Mouse (Mus musculus): Measurements from ENCODE around the gene Mtif3. TPM values are rescaled to one million over a fixed set of nuclear protein-coding genes. Genes with fewer than 3 reads are reported as not detected.
A peak's percentile ranks its signal among the peaks of the same experiment; 100 is the strongest.
"Not testable (repeated sequence)": the region's sequence is repeated elsewhere in the genome, so short reads cannot be mapped to it uniquely, and the experiment has no call there.

Mtif3 gene
- polyA plus RNA-seq, 1 experiment from 2014 or later: 20.1 TPM

DNA sequence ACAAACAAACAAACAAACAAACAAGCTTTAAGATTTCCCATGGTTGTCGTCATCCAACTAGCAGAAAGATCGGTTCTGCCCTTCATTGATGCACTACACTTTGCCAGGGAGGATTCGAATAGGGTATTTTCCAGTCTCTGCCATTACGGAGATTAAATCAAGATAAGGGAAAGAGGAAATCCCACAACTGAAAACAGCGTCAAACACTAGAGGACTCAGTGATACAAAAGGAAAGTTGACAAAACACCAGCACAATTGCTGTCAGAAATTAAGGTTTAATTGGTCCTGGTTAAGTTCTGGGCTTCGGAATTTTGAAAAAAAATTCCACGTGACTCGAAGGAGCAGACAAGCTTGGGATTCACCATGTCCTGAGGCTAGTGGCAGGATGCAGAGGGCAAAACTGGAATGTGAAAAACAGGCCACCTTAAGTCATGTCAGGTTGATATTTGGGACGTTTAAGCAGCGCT, 15.5 kb downstream of the Mtif3 start:
- 17% methylated on average over 10 of the region's 10 CpGs for WGBS
- H3K36me3 ChIP-seq: peaks cover 26% of the 10 kb centered on the region

DNA sequence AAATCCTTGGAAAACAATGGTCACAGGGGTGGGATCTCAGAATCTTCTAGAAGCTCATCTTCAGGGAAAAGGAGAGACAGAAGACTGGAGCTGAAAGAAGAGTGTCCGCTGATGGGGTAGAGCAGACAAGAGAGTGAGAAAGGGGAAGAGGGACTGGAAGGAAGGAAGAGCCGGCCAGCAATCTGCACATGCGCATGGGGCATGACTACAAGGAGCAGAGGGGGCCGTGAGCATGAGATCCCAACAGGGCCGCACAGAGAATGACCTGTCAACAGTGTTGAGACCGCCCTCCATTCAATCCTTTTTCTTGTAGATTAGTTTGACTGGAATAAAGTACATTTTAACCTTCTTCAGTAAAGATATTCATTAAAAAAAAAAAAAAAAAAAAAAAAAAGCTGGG, 16.1 kb downstream of the Mtif3 start:
- WGBS: 83% methylated on average over 6 of the region's 6 CpGs
- no peak for ATAC-seq (ENCODE audit: borderline replicate concordance, extremely low read depth, low FRiP score, low TSS enrichment)
- no peaks in the 10 kb centered on the region for H3K9me3 ChIP-seq

More for the DNA sequence above, 15.5 kb downstream of the Mtif3 start:
- H3K4me2 ChIP-seq: peak overlapping the region; percentile 94
- no peak for ATAC-seq (ENCODE audit: borderline replicate concordance, extremely low read depth, low FRiP score, low TSS enrichment)
- H3K4me1 ChIP-seq: peaks cover 14% of the 10 kb centered on the region
- peak overlapping the region; percentile 86 for H3K9ac ChIP-seq
- peak overlapping the region; percentile 84 for H3K4me3 ChIP-seq
- H3K27ac ChIP-seq: peak overlapping the region; percentile 89
- H3K27me3 ChIP-seq: no peaks in the 10 kb centered on the region
- no peaks in the 10 kb centered on the region for H3K9me3 ChIP-seq

DNA sequence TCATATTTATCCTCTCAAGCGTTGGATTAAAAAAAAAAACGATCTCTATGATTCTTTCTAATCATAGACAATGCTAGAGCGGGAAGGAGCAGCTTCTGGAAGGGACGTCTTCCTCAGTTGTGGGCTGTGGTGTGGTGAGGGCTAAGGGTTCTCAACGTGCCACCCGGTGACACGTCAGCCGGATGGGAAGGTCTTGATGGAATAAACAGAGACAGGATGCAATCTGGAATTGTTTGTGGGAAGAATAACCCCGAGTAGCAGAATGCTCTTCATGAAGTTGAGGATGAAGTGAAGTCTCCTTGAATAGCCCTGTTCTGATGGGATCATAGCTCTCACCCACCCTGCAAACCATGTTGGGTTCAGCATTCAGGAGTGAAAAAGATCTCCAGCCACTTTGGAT, 16.9 kb downstream of the Mtif3 start:
- Histone ChIP-seq H3K4me1 (peaks cover 14% of the 10 kb centered on the region), H3K9ac (no peak overlapping the region), H3K36me3 (peaks cover 12% of the 10 kb centered on the region), H3K9me3 (no peaks in the 10 kb centered on the region), H3K4me2 (no peak overlapping the region), H3K4me3 (no peak overlapping the region), H3K27me3 (no peaks in the 10 kb centered on the region), H3K27ac (no peak overlapping the region)
- ATAC-seq (ENCODE audit: borderline replicate concordance, extremely low read depth, low FRiP score, low TSS enrichment): no peak
- 75% methylated on average over 9 of the region's 9 CpGs for WGBS

More for the DNA sequence above, 16.1 kb downstream of the Mtif3 start:
- H3K4me3 ChIP-seq: no peak overlapping the region
- no peaks in the 10 kb centered on the region for H3K27me3 ChIP-seq
- H3K4me2 ChIP-seq: no peak overlapping the region
- peaks cover 14% of the 10 kb centered on the region for H3K4me1 ChIP-seq
- no peak overlapping the region for H3K9ac ChIP-seq
- H3K36me3 ChIP-seq: peaks cover 20% of the 10 kb centered on the region
- H3K27ac ChIP-seq: no peak overlapping the region

DNA sequence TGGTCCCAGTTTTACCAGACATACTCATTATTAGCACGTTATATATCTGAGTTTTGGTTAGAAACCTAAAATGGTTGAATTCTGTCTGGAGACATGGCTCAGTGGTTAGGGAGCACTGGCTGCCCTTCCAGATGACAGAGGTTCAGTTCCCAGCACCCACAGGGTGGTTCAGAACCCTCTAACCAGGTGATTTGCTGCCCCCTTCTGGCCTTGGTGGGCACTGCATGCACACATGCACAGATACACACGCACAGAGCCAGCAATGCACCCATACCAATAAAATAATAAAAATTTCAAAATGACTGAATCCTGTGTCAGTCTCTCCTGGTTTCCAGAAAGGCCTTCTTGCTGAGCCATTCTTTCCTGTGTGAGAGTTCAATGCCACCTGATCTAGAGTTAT, 19.0 kb downstream of the Mtif3 start:
- ATAC-seq (ENCODE audit: borderline replicate concordance, extremely low read depth, low FRiP score, low TSS enrichment): no peak
- Histone ChIP-seq H3K27me3 (no peaks in the 10 kb centered on the region), H3K9me3 (no peaks in the 10 kb centered on the region), H3K4me2 (no peak overlapping the region), H3K4me1 (peaks cover 8% of the 10 kb centered on the region), H3K4me3 (no peak overlapping the region), H3K9ac (no peak overlapping the region), H3K36me3 (no peaks in the 10 kb centered on the region), H3K27ac (no peak overlapping the region)
- 84% methylated on average over 2 of the region's 2 CpGs for WGBS

DNA sequence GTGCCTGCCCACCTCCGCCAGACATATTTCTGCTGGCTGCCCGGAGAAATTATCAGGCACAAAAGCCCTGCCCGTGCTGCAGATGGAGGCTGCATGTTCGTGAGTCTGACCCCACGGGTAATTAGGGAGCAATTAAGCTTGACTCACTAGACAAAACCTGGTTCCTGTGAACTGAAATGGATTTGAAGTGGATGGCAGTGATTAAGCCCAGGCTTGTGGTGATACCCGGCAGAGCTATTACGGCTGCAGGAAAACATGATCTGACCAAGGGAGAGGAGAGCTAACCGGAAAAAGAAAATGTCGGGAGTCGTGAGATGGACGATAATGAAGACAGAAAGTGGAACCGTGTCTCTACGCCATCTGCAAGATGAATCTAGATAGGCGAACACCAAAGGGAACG, 20.6 kb downstream of the Mtif3 start:
- no peak overlapping the region for H3K9ac ChIP-seq
- H3K4me1 ChIP-seq: peaks cover 2% of the 10 kb centered on the region; the same call in 1 of the 2 replicates
- 72% methylated on average over 15 of the region's 15 CpGs for WGBS
- H3K36me3 ChIP-seq: no peaks in the 10 kb centered on the region
- H3K9me3 ChIP-seq: no peaks in the 10 kb centered on the region
- no peak overlapping the region for H3K27ac ChIP-seq
- no peak for ATAC-seq (ENCODE audit: borderline replicate concordance, extremely low read depth, low FRiP score, low TSS enrichment)
- no peak overlapping the region for H3K4me2 ChIP-seq
- H3K4me3 ChIP-seq: no peak overlapping the region
- H3K27me3 ChIP-seq: no peaks in the 10 kb centered on the region

DNA sequence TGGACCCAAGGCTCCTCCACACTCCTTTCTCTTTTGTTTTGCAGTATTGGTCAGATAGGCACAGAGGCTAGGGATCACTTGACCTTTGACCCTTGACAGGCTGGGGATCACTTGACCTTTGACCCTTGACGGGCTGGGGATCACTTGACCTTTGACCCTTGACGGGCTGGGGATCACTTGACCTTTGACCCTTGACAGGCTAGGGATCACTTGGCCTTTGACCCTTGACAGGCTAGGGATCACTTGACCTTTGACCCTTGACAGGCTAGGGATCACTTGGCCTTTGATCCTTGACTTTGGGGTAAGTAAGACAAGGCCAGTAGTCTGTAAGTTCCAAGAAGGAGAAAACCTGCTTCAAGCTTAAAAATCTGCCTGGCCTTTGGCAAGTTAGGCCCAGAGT, 21.7 kb downstream of the Mtif3 start:
- not testable (repeated sequence) for H3K9me3 ChIP-seq; H3K27ac ChIP-seq; H3K4me1 ChIP-seq; H3K4me3 ChIP-seq; ATAC-seq (ENCODE audit: borderline replicate concordance, extremely low read depth, low FRiP score, low TSS enrichment); H3K9ac ChIP-seq; H3K36me3 ChIP-seq; H3K27me3 ChIP-seq; H3K4me2 ChIP-seq
- WGBS: 33% methylated on average over 2 of the region's 2 CpGs

DNA sequence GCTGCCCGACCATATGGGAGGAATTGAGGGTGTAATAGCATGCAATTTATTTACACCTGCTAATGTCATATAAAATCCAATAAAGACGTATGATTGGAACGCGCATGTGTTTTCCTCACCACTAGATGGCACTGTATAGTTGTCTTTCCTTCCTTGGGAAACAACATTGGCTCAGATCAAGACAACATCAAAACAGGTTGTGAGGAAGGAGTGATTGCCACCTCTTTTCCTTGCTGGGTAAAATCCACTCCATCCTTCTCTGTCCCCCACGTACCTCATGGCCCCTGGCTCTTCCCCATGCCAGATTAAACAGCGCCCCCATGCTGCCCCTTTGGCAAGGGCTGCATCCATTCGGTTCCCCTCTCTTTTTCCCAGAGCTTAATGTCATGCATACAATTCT, 23.4 kb downstream of the Mtif3 start:
- 18% methylated on average over 7 of the region's 7 CpGs for WGBS
- no peak overlapping the region for H3K4me2 ChIP-seq
- H3K4me1 ChIP-seq: no peaks in the 10 kb centered on the region
- H3K9me3 ChIP-seq: no peaks in the 10 kb centered on the region
- H3K4me3 ChIP-seq: no peak overlapping the region
- no peak for ATAC-seq (ENCODE audit: borderline replicate concordance, extremely low read depth, low FRiP score, low TSS enrichment)
- H3K9ac ChIP-seq: no peak overlapping the region
- H3K27me3 ChIP-seq: no peaks in the 10 kb centered on the region
- no peaks in the 10 kb centered on the region for H3K36me3 ChIP-seq
- no peak overlapping the region for H3K27ac ChIP-seq

DNA sequence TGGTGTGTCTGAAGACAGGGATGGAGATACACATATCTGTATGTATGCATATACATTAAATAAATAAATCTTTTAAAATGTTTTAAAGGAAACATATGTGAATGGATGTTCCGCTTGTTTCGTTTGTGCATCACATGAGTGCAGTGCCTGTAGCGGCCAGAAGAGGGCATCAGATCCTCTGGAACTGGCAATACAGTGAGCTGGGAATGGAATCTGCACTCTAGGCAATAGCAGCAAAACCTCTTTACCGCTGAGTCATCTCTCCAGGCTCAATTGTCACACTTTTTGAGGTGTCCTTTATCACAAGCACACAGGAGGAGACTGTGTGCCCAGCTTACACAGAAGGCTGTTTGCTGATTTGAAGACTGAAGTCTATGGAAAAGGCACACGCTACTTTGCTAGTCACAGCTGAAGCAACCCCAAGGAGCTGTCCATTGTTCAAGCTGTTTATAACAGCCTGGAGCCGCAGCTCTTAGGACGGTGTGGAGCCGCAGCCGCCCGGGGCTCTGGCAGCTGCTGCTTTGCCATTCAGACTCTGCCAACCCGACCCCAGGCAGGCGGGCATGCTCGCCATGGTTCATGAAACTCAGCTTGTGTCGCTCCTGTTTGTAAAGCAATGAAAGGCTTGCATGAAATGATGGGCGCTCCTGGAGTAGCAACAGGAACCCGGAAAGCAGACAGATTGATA, 24.3 kb downstream of the Mtif3 start:
- no peak overlapping the region for H3K4me3 ChIP-seq

DNA sequence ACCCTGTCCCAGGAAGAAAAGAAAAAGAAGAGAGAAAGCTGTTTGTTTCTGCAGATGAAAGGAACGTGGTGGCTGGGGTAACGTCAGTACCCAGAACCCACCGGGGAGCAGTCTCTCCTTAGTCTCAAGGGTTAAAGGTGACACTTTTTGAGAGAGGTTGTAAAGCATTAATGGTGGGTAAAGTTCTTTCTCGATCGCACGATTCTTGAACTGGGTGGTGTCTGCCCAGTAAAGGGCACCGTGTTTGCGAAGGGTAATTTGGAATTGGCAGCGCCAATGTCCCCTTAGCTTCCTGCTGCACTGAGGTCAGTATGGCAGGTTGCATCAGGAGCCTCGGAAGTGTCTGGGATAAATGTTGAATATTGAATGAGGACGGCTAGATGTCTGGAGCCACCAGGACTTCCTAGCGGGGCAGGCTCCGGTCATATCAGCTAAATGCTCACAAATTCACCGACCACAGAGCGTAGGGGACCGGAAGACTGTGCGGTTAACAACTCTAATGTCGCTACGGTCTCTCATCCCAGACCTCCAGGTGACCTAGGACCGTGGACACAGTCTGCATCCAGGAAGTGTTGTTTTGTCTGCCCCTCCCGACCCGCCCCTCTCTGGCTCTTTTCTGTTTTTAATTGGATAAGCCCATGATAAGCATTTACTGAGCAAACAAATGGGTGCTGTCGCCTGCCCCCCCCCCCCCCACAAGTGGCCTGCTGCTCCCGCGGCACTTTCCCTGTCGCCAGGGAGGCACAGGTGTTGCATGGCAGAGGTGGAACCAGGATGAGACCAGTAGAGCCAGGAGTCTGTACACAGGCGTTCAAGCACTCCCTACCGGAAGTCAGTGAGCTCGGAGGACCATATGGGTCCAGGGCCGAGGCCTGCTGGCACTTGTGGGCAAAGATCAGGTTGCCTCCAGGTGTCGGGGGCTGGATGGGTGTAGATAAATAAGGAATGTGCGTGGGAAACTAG, 25.8 kb downstream of the Mtif3 start:
- Histone ChIP-seq H3K9me3 (no peaks in the 10 kb centered on the region), H3K4me3 (no peak overlapping the region), H3K9ac (no peak overlapping the region), H3K27me3 (no peaks in the 10 kb centered on the region), H3K4me2 (no peak overlapping the region), H3K27ac (no peak overlapping the region), H3K36me3 (no peaks in the 10 kb centered on the region), H3K4me1 (no peaks in the 10 kb centered on the region)
- 65% methylated on average over 32 of the region's 32 CpGs for WGBS
- no peak for ATAC-seq (ENCODE audit: borderline replicate concordance, extremely low read depth, low FRiP score, low TSS enrichment)

More for the DNA sequence above, 24.3 kb downstream of the Mtif3 start:
- ATAC-seq (ENCODE audit: borderline replicate concordance, extremely low read depth, low FRiP score, low TSS enrichment): no peak
- Histone ChIP-seq H3K36me3 (no peaks in the 10 kb centered on the region), H3K9me3 (no peaks in the 10 kb centered on the region), H3K4me1 (no peaks in the 10 kb centered on the region), H3K9ac (no peak overlapping the region), H3K27ac (no peak overlapping the region), H3K27me3 (no peaks in the 10 kb centered on the region), H3K4me2 (no peak overlapping the region)
- WGBS: 83% methylated on average over 16 of the region's 16 CpGs

DNA sequence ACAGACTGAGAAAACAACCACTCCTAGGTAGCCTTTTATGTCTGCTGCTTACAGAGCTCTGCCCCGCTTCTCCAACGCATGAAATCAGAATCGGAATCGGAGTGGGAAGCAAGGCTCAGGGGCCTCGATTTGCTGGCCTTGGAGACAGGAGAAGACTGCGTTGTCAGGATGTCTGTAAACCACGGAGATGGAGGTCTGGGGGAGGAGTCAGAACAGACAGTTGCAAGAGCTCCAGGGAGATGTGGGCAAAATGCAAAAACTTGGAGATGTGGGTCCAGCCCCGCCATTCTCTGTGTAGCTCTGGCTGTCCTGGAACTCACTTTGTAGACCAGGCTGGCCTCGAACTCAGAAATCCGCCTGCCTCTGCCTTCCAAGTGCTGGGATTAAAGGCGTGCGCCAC, 30.1 kb downstream of the Mtif3 start:
- H3K9me3 ChIP-seq: no peaks in the 10 kb centered on the region
- no peaks in the 10 kb centered on the region for H3K36me3 ChIP-seq
- no peaks in the 10 kb centered on the region for H3K27me3 ChIP-seq
- no peak overlapping the region for H3K4me3 ChIP-seq
- H3K4me1 ChIP-seq: no peaks in the 10 kb centered on the region
- no peak overlapping the region for H3K9ac ChIP-seq
- 77% methylated on average over 12 of the region's 12 CpGs for WGBS
- no peak overlapping the region for H3K4me2 ChIP-seq
- no peak overlapping the region for H3K27ac ChIP-seq
- ATAC-seq (ENCODE audit: borderline replicate concordance, extremely low read depth, low FRiP score, low TSS enrichment): no peak

DNA sequence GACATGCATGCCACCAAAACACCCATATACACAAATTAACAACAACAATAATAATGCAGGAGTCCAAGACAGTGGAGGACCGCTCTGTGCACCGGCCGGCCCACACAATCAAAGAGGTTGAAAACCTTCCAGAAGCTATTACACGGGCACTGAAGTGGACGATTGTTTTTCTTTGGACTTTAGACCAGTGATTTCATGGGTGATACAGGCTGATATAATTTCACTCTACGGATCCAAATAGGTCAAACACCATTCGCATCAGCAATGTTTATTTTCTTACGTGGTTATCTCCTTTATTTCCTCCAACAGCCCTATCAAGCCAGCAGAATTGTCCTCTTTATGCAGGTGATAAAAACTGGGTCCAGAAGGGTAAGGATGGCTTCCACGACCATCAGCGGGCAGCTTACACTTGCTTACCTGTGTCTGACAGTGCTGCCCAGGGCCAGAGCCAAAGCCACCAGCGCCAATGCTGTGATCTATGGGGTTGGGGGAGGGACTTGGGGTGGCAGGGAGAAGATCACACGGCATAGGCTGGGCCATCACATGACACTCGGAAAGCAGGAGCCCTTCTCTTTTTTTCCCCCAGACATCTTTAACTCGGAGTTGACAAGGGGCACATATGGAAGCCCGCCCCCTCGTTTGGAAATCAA, 31.6 kb downstream of the Mtif3 start:
- ATAC-seq (ENCODE audit: borderline replicate concordance, extremely low read depth, low FRiP score, low TSS enrichment): no peak
- H3K9me3 ChIP-seq: no peaks in the 10 kb centered on the region
- H3K36me3 ChIP-seq: no peaks in the 10 kb centered on the region
- no peak overlapping the region for H3K4me3 ChIP-seq
- no peak overlapping the region for H3K9ac ChIP-seq
- no peak overlapping the region for H3K4me2 ChIP-seq
- WGBS: 57% methylated on average over 16 of the region's 16 CpGs
- no peak overlapping the region for H3K27ac ChIP-seq
- no peaks in the 10 kb centered on the region for H3K27me3 ChIP-seq
- no peaks in the 10 kb centered on the region for H3K4me1 ChIP-seq

DNA sequence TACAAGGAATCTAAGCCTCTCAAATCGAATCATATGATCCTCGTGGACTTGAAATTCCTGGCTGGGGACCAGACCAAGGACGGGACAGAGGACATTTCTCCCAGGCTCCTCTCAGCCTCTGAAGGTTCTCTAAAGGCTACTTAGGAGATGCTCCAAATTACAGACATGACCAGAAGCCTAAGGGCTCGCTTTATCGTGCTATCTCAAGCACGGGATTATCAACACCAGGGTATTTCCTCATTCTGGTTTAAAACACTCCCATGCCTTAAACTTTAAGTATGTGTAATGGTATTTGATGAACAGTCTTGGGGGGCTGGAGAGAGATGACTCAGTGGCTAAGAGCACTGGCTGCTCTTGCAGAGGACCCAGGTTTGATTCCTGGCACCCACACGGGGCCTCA, 32.2 kb downstream of the Mtif3 start:
- no peak for ATAC-seq (ENCODE audit: borderline replicate concordance, extremely low read depth, low FRiP score, low TSS enrichment)
- no peaks in the 10 kb centered on the region for H3K4me1 ChIP-seq
- no peak overlapping the region for H3K4me3 ChIP-seq
- no peak overlapping the region for H3K4me2 ChIP-seq
- 85% methylated on average over 7 of the region's 7 CpGs for WGBS
- H3K9me3 ChIP-seq: no peaks in the 10 kb centered on the region
- H3K9ac ChIP-seq: no peak overlapping the region
- no peak overlapping the region for H3K27ac ChIP-seq
- H3K36me3 ChIP-seq: no peaks in the 10 kb centered on the region
- no peaks in the 10 kb centered on the region for H3K27me3 ChIP-seq
